Comparison of ENCODE assay signal across 9 mouse cellular contexts in the genomic region with DNA sequence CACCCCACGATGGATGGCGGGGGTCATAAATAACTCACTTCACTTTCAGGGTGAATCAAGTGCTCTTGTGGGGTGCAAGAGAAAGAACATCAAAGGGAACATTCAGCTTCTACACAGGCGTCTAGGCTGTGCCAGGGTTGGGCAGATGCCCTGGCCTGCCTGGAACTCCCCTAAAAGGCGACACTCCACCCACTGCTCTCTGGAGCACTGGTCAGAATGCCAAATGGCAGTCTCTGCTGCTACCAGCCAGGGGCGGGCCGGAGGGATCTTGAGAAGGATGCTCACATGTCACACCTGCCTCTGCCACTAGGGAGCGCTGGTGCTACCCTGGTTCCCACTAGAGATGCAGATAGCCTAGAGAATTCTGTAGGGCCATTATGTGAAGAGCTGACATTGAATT.
DNase-seq lines count a peak whose midpoint lies in the region; ATAC-seq lines count a peak whose summit lies in the region.
"Had no signal": no experiment of that assay in that cellular context is flagged by ENCODE, and none has a peak within 500 bp of the region (broad histone marks: within the 10 kb centered on the region; RNA-seq: fewer than 3 reads in every experiment).

No protein-coding gene starts in this region.

- H3K27me3 ChIP-seq in kidney, embryonic 15.5 days: peaks cover 24% of the 10 kb centered on the region

- H3K36me3 ChIP-seq in kidney, embryonic 15.5 days: no peaks in the 10 kb centered on the region
- H3K36me3 ChIP-seq: liver, embryonic 15.5 days had no signal

- no peak overlapping the region for H3K4me2 ChIP-seq in kidney, embryonic 15.5 days
- H3K4me2 ChIP-seq: liver, embryonic 15.5 days had no signal

- H3K4me3 ChIP-seq in kidney, embryonic 15.5 days (replicated peaks): no peak overlapping the region
- H3K4me3 ChIP-seq: liver, embryonic 15.5 days had no signal

- no peak for ATAC-seq in kidney, embryonic 15.5 days (replicated peaks; ENCODE audit: low FRiP score)
- peak; percentile 53; the same call in 1 of the 2 replicates for ATAC-seq in erythroblast, adult 5-6 weeks (replicated peaks; ENCODE audit: low FRiP score, poor library complexity, severe bottlenecking)
- no peak for ATAC-seq in megakaryocyte, adult 5-6 weeks (ENCODE audit: poor library complexity, severe bottlenecking)

- H3K9me3 ChIP-seq in kidney, embryonic 15.5 days (replicated peaks): no peaks in the 10 kb centered on the region
- H3K9me3 ChIP-seq: liver, embryonic 15.5 days had no signal

- H3K4me1 ChIP-seq in kidney, embryonic 15.5 days: peaks cover 21% of the 10 kb centered on the region
- H3K4me1 ChIP-seq: liver, embryonic 15.5 days had no signal

- intact Hi-C loops in heart, postnatal 36 days (cut with DNase I): no loop called here

- no peak overlapping the region for H3K9ac ChIP-seq in kidney, embryonic 15.5 days
- H3K9ac ChIP-seq: liver, embryonic 15.5 days had no signal

- H3K27ac ChIP-seq in kidney, embryonic 15.5 days: no peak overlapping the region
- H3K27ac ChIP-seq: liver, embryonic 15.5 days had no signal

- peak; percentile 55 for DNase-seq in kidney, adult 18-20 months
- DNase-seq in adrenal gland, postnatal 4 days (ENCODE audit: low spot score in 2 of 2): peak; percentile 48
- peak; percentile 27 to 62 for DNase-seq in heart, postnatal 36 days
- peak; percentile 56 to 84 for DNase-seq in left cerebral cortex, adult 9 months (ENCODE audit: low spot score in 2 of 2)
- peak; percentile 54 for DNase-seq in retina, embryonic 14.5 days (ENCODE audit: low spot score)

- WGBS in kidney, embryonic 15.5 days: 53% methylated on average over 7 of the region's 7 CpGs
